Mouse (Mus musculus) MEL (cell line): ENCODE results near the gene Dpysl5. TPM values are rescaled to one million over a fixed set of nuclear protein-coding genes. Genes with fewer than 3 reads are reported as not detected.

Experiments
- DNase-seq: peaks from one replicate; pipeline ENCODE4 v3.0.0; 2011; ENCODE audit warnings: low read depth, low spot score
- H3K27ac ChIP-seq: 2 replicates; pipeline ENCODE4 v1.5.1; 2012; ENCODE audit warnings: low read depth, mild to moderate bottlenecking, control low read depth, low read length, moderate library complexity; ENCODE audit not compliant: control insufficient read depth
- H3K27me3 ChIP-seq, 2 experiments: fragments of 150-350 bp in 1 of 2; sonication (generic) in 1 of 2; 2 replicates each; pipeline ENCODE4 v1.6.1; 2012; ENCODE audit warnings: low read length in 2 of 2, mild to moderate bottlenecking in 2 of 2, improper control_type of control experiment in 1 of 2, moderate library complexity in 1 of 2; ENCODE audit not compliant: insufficient read depth in 2 of 2, control insufficient read depth in 1 of 2
- H3K36me3 ChIP-seq, 2 experiments: 2 replicates each; pipeline ENCODE4 v1.6.1; 2012 to 2014; ENCODE audit warnings: low read length in 2 of 2, improper control_type of control experiment in 1 of 2, inconsistent platforms in 1 of 2, mild to moderate bottlenecking in 1 of 2; ENCODE audit not compliant: insufficient read depth in 2 of 2, control insufficient read depth in 1 of 2
- H3K4me1 ChIP-seq, 2 experiments: fragments of 150-350 bp in 1 of 2; sonication (generic) in 1 of 2; 2 replicates each; pipeline ENCODE4 v1.6.1; 2012; ENCODE audit warnings: low read length in 2 of 2, improper control_type of control experiment in 1 of 2, mild to moderate bottlenecking in 1 of 2; ENCODE audit not compliant: insufficient read depth in 2 of 2, control insufficient read depth in 1 of 2
- H3K4me3 ChIP-seq, 2 experiments: fragments of 150-350 bp in 1 of 2; sonication (generic) in 1 of 2; 2 replicates each; pipeline ENCODE4 v1.5.1; 2012; ENCODE audit warnings: low read depth in 2 of 2, low read length in 2 of 2, mild to moderate bottlenecking in 2 of 2, moderate library complexity in 2 of 2, control low read depth in 1 of 2, improper control_type of control experiment in 1 of 2; ENCODE audit not compliant: control insufficient read depth in 1 of 2, insufficient read depth in 1 of 2
- H3K79me2 ChIP-seq: 2 replicates; pipeline ENCODE4 v1.6.1; 2012; ENCODE audit warnings: mild to moderate bottlenecking, low read length, moderate library complexity; ENCODE audit not compliant: control insufficient read depth, poor library complexity, insufficient read depth
- H3K9ac ChIP-seq: 2 replicates; pipeline ENCODE4 v1.6.1; 2012; ENCODE audit warnings: low read depth, mild to moderate bottlenecking, control low read depth, low read length, moderate library complexity; ENCODE audit not compliant: control insufficient read depth, poor library complexity, severe bottlenecking
- H3K9me3 ChIP-seq: fragments of 150-350 bp; sonication (generic); replicated peaks from 2 replicates; pipeline ENCODE4 v1.6.1; 2012; ENCODE audit warnings: mild to moderate bottlenecking, low read length, improper control_type of control experiment, moderate library complexity; ENCODE audit not compliant: insufficient read depth
- BHLHE40 ChIP-seq: IDR thresholded peaks from 2 replicates; pipeline ENCODE4 v1.6.1; 2012; ENCODE audit warnings: low read depth, mild to moderate bottlenecking, inconsistent platforms, low read length, improper control_type of control experiment, borderline replicate concordance
- CHD2 ChIP-seq: IDR thresholded peaks from 2 replicates; pipeline ENCODE4 v1.6.1; 2011; ENCODE audit warnings: low read length, improper control_type of control experiment
- CTCF ChIP-seq, 3 experiments: IDR thresholded peaks in 2 of 3; conservative IDR thresholded peaks in 1 of 3; 2 replicates each; pipeline ENCODE4 v1.5.1; 2011 to 2012; ENCODE audit warnings: low read length in 3 of 3, low read depth in 2 of 3, mild to moderate bottlenecking in 2 of 3, improper control_type of control experiment in 1 of 3, inconsistent platforms in 1 of 3, mixed read lengths in 1 of 3, moderate library complexity in 1 of 3; ENCODE audit not compliant: control insufficient read depth in 1 of 3, insufficient read depth in 1 of 3, poor library complexity in 1 of 3, severe bottlenecking in 1 of 3
- E2F4 ChIP-seq: IDR thresholded peaks from 2 replicates; pipeline ENCODE4 v1.6.1; 2011; ENCODE audit warnings: low read depth, low read length, improper control_type of control experiment, borderline replicate concordance
- EP300 ChIP-seq, 2 experiments: IDR thresholded peaks; 2 replicates each; pipeline ENCODE4 v1.6.1; 2011; ENCODE audit warnings: improper control_type of control experiment in 2 of 2, low read length in 2 of 2, low read depth in 1 of 2, mild to moderate bottlenecking in 1 of 2
- GATA1 ChIP-seq: IDR thresholded peaks from 2 replicates; pipeline ENCODE4 v1.6.1; 2011; ENCODE audit warnings: low read depth, low read length, improper control_type of control experiment
- JUND ChIP-seq: IDR thresholded peaks from 2 replicates; pipeline ENCODE4 v1.6.1; 2011; ENCODE audit warnings: low read depth, mild to moderate bottlenecking, improper control_type of control experiment, low read length
- KAT2A ChIP-seq: conservative IDR thresholded peaks from 2 replicates; pipeline ENCODE4 v1.6.1; 2012; ENCODE audit warnings: low read depth, low read length, improper control_type of control experiment, inconsistent platforms
- MAX ChIP-seq: IDR thresholded peaks from 2 replicates; pipeline ENCODE4 v1.6.1; 2011; ENCODE audit warnings: low read length, improper control_type of control experiment
- MAZ ChIP-seq: IDR thresholded peaks from 2 replicates; pipeline ENCODE4 v1.6.1; 2012; ENCODE audit warnings: low read depth, mild to moderate bottlenecking, inconsistent platforms, low read length, improper control_type of control experiment
- MEF2A ChIP-seq: IDR thresholded peaks from 2 replicates; pipeline ENCODE4 v1.6.1; 2014; ENCODE audit warnings: low read depth, mild to moderate bottlenecking, inconsistent platforms, low read length, improper control_type of control experiment; ENCODE audit not compliant: poor library complexity, insufficient replicate concordance, severe bottlenecking; ENCODE audit errors: extremely low read depth
- MXI1 ChIP-seq: IDR thresholded peaks from 2 replicates; pipeline ENCODE4 v1.6.1; 2011; ENCODE audit warnings: mild to moderate bottlenecking, low read depth, low read length, improper control_type of control experiment
- MYC ChIP-seq: IDR thresholded peaks from 2 replicates; pipeline ENCODE4 v1.6.1; 2011; ENCODE audit warnings: low read depth, mild to moderate bottlenecking, low read length, improper control_type of control experiment, moderate library complexity
- RAD21 ChIP-seq: IDR thresholded peaks from 2 replicates; pipeline ENCODE4 v1.6.1; 2011; ENCODE audit warnings: mild to moderate bottlenecking, low read depth, low read length, improper control_type of control experiment
- SIN3A ChIP-seq: IDR thresholded peaks from 2 replicates; pipeline ENCODE4 v1.6.1; 2012; ENCODE audit warnings: low read length, improper control_type of control experiment, inconsistent platforms
- SMC3 ChIP-seq: IDR thresholded peaks from 2 replicates; pipeline ENCODE4 v1.6.1; 2011; ENCODE audit warnings: low read depth, low read length, improper control_type of control experiment
- TBP ChIP-seq: IDR thresholded peaks from 2 replicates; pipeline ENCODE4 v1.8.0; 2011; ENCODE audit warnings: low read depth, low read length, improper control_type of control experiment
- TCF12 ChIP-seq: IDR thresholded peaks from 2 replicates; pipeline ENCODE4 v1.6.1; 2014; ENCODE audit warnings: low read depth, mild to moderate bottlenecking, inconsistent platforms, low read length, improper control_type of control experiment, moderate library complexity
- UBTF ChIP-seq: IDR thresholded peaks from 2 replicates; pipeline ENCODE4 v1.6.1; 2012; ENCODE audit warnings: low read depth, mild to moderate bottlenecking, inconsistent platforms, low read length, improper control_type of control experiment, moderate library complexity, borderline replicate concordance; ENCODE audit not compliant: insufficient read depth
- USF1 ChIP-seq: IDR thresholded peaks from 2 replicates; pipeline ENCODE4 v1.6.1; 2014; ENCODE audit warnings: low read depth, mild to moderate bottlenecking, inconsistent platforms, low read length, improper control_type of control experiment, moderate library complexity
- ZKSCAN1 ChIP-seq: IDR thresholded peaks from 2 replicates; pipeline ENCODE4 v1.6.1; 2012; ENCODE audit warnings: low read depth, mild to moderate bottlenecking, inconsistent platforms, low read length, improper control_type of control experiment, moderate library complexity
- ZMIZ1 ChIP-seq: IDR thresholded peaks from 2 replicates; pipeline ENCODE4 v1.6.1; 2012; ENCODE audit warnings: low read depth, mild to moderate bottlenecking, inconsistent platforms, low read length, improper control_type of control experiment, moderate library complexity
- polyA plus RNA-seq, 2 experiments: library from polyadenylated mRNA; stranded (reverse) in 1 of 2; unstranded in 1 of 2; fragments of >175 nt in 1 of 2; fragments of >200 nt in 1 of 2; gene quantifications; 2 replicates each; pipeline versions ENCODE4 v1.2.1 to v1.2.4; 2012; ENCODE audit warnings: low replicate concordance in 2 of 2, low read depth in 1 of 2; ENCODE audit not compliant: insufficient read length in 2 of 2, insufficient read depth in 1 of 2, missing spikeins in 1 of 2
- total RNA-seq: library from RNA; depleted of rRNA; stranded (reverse); fragments of 300-350 nt; gene quantifications from 2 replicates; pipeline ENCODE4 v1.2.3, GENCODE M21; 2012

The Dpysl5 gene
- total and polyA plus RNA-seq, 3 experiments: not detected

- H3K27me3 ChIP-seq: peaks cover 14 to 19% of the 10 kb centered on the region in 2 experiments
- no peak overlapping the region for H3K9ac ChIP-seq
- no peaks in the 10 kb centered on the region for H3K79me2 ChIP-seq
- no peak for TF ChIP-seq UBTF
- TF ChIP-seq SMC3: no peak
- no peak for TF ChIP-seq CTCF (IDR thresholded peaks at IDR 0.05 in 2 of 3, conservative IDR thresholded peaks at IDR 0.05 in 1 of 3; ENCODE audit: control insufficient read depth in 1 of 3, insufficient read depth in 1 of 3, low read depth in 2 of 3, low read length in 3 of 3, poor library complexity in 1 of 3, severe bottlenecking in 1 of 3)
- TF ChIP-seq USF1: no peak
- TF ChIP-seq JUND: no peak
- no peak for TF ChIP-seq TCF12
- no peak for TF ChIP-seq ZKSCAN1
- TF ChIP-seq MXI1: no peak
- TF ChIP-seq CHD2: no peak
- no peak for TF ChIP-seq MAZ
- TF ChIP-seq ZMIZ1: no peak
- TF ChIP-seq MAX: no peak
- TF ChIP-seq RAD21: no peak
- TF ChIP-seq MYC: no peak
- TF ChIP-seq EP300 (IDR thresholded peaks at IDR 0.05; ENCODE audit: low read depth in 1 of 2, low read length in 2 of 2): no peak
- no peak for TF ChIP-seq TBP
- no peak for TF ChIP-seq BHLHE40
- no peak for TF ChIP-seq GATA1
- no peak for TF ChIP-seq E2F4
- no peak for TF ChIP-seq MEF2A
- H3K36me3 ChIP-seq: no peaks in the 10 kb centered on the region
- no peak overlapping the region for H3K4me3 ChIP-seq
- no peaks in the 10 kb centered on the region for H3K4me1 ChIP-seq
- no peak for DNase-seq
- H3K9me3 ChIP-seq: no peaks in the 10 kb centered on the region
- H3K27ac ChIP-seq: no peak overlapping the region
Measured at GRCm38 (mm10) chr5:30768598-30768997, 57.2 kb downstream of the Dpysl5 start.

DNA sequence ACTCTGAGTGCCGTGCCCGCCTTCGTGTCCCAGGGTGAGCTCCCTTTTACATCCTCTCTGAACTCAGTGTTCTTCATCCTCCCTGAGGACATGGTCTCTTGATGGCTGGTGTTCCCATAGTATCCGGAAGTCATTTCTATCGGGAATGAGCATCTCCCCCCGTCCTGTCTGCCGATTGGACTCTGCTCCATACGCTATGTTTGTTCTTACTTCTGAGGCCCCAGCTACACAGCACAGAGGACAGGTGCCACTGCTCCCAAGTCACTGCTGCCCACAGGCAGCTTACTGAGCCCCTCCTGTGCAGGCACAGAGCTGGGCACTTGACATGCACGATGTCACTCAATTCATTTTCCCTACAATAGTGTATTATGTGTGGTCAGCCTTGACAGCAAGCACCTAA, 57.7 kb downstream of the Dpysl5 start:
- Histone ChIP-seq H3K79me2 (no peaks in the 10 kb centered on the region), H3K36me3 (no peaks in the 10 kb centered on the region), H3K4me1 (no peaks in the 10 kb centered on the region), H3K27ac (no peak overlapping the region), H3K9me3 (no peaks in the 10 kb centered on the region), H3K4me3 (no peak overlapping the region), H3K27me3 (peaks cover 13 to 15% of the 10 kb centered on the region in 2 experiments), H3K9ac (no peak overlapping the region)
- no peak for DNase-seq
- no peak for TF ChIP-seq JUND
- TF ChIP-seq KAT2A: no peak
- no peak for TF ChIP-seq SIN3A
